Mouse (Mus musculus): ENCODE data around the gene Dnajc1. TPM values are rescaled to one million over a fixed set of nuclear protein-coding genes. Genes with fewer than 3 reads are reported as not detected.

Dnajc1 gene
- polyA plus RNA-seq, 1 experiment = 21.5 TPM

- H3K4me1 ChIP-seq (ENCODE audit: control insufficient read depth, insufficient read depth, low read length) = no peaks in the 10 kb centered on the region
- TF ChIP-seq CTCF (IDR thresholded peaks at IDR 0.05; ENCODE audit: insufficient read depth, low read length) = no peak
- TF ChIP-seq POLR2A (IDR thresholded peaks at IDR 0.05; ENCODE audit: borderline replicate concordance, extremely low read depth, low read depth, low read length) = no peak
- no peak overlapping the region for H3K4me3 ChIP-seq (replicated peaks; ENCODE audit: extremely low read depth, low read depth, low read length)
- DNase-seq = no peak
Observed at GRCm38 (mm10) chr2:18183079-18183478, 209.6 kb downstream of the Dnajc1 start.

DNA sequence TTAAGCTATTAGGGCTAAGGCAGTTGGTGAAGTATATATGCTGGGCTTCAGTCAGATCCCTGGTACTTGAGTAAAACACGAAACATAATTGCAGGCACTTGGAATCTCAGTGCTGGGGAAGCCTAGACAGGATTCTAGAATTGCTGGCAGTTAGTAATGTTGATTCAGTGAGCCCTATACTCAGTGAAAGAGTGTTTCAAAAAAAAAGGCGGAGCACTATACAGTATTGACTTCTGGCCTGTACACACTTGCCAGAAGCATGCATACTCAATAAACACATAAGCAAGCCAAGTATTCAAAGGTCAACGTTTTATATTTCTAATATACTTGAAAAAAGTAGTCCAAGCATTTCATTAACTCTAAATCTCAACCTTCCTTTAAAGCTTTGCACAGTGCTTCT is 211.0 kb downstream of the Dnajc1 start:
- 64% methylated on average over 3 of the region's 3 CpGs for WGBS

DNA sequence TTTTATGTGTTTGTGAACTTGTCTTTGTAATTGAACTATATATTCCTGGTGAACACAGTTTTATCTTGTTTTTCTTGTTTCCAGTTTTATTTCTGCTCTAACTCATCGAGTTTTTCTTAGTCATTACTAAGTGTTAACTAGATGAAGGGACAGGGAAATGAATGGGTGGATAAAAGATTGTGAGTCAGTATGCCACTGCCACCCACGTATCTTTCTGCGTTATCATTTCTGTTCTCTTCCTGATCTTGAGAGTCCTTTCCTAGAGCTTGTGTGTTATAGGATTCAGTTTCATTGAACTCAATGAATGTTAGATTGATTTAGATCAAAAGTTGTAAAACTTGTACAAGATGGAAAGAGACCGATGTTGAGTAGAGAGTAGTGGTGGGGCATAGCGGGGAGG is 212.3 kb downstream of the Dnajc1 start:
- no peak for DNase-seq
- Histone ChIP-seq H3K4me1 (ENCODE audit: control insufficient read depth, insufficient read depth, low read length) (no peaks in the 10 kb centered on the region), H3K4me3 (replicated peaks; ENCODE audit: extremely low read depth, low read depth, low read length) (no peak overlapping the region)
- TF ChIP-seq POLR2A (IDR thresholded peaks at IDR 0.05; ENCODE audit: borderline replicate concordance, extremely low read depth, low read depth, low read length) (no peak), CTCF (IDR thresholded peaks at IDR 0.05; ENCODE audit: insufficient read depth, low read length) (no peak)
- 92% methylated on average over 5 of the region's 5 CpGs for WGBS

More for the DNA sequence above, 211.0 kb downstream of the Dnajc1 start:
- no peak for DNase-seq
- no peak overlapping the region for H3K4me3 ChIP-seq (replicated peaks; ENCODE audit: extremely low read depth, low read depth, low read length)
- H3K4me1 ChIP-seq (ENCODE audit: control insufficient read depth, insufficient read depth, low read length) = no peaks in the 10 kb centered on the region
- TF ChIP-seq POLR2A (IDR thresholded peaks at IDR 0.05; ENCODE audit: borderline replicate concordance, extremely low read depth, low read depth, low read length) = no peak
- TF ChIP-seq CTCF (IDR thresholded peaks at IDR 0.05; ENCODE audit: insufficient read depth, low read length) = no peak

DNA sequence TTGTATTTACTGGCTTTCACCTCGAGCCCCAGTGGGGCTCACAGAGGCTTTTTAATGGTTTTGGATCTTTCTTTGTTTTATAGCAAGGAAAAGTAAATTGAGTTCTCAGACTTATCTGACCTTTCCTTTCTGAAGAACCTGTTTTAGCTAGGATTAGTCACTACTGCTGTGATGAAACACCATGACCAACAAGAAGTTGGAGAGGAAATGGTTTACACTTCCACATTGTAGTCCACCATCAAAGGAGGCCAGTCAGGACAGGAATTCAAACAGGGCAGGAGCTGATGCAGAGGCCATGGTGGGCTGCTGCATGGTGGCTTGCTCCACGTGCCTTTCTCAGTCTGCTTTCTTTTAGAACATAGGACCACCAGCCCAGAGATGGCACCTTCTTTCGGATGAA is 216.4 kb downstream of the Dnajc1 start:
- no peak for DNase-seq
- Histone ChIP-seq H3K4me1 (ENCODE audit: control insufficient read depth, insufficient read depth, low read length) (no peaks in the 10 kb centered on the region), H3K4me3 (replicated peaks; ENCODE audit: extremely low read depth, low read depth, low read length) (no peak overlapping the region)
- TF ChIP-seq CTCF (IDR thresholded peaks at IDR 0.05; ENCODE audit: insufficient read depth, low read length) = no peak
- TF ChIP-seq POLR2A (IDR thresholded peaks at IDR 0.05; ENCODE audit: borderline replicate concordance, extremely low read depth, low read depth, low read length) = no peak
- 79% methylated on average over 3 of the region's 3 CpGs for WGBS

- DNase-seq = no peak
- TF ChIP-seq CTCF (IDR thresholded peaks at IDR 0.05; ENCODE audit: insufficient read depth, low read length) (no peak), POLR2A (IDR thresholded peaks at IDR 0.05; ENCODE audit: borderline replicate concordance, extremely low read depth, low read depth, low read length) (no peak)
- 24% methylated on average over 1 of the region's 1 CpGs for WGBS
Observed at GRCm38 (mm10) chr2:18175234-18175633, 217.4 kb downstream of the Dnajc1 start.

GRCm38 (mm10) chr2:18169174-18169948 is 223.3 kb downstream of the Dnajc1 start:
- H3K4me3 ChIP-seq (replicated peaks; ENCODE audit: extremely low read depth, low read depth, low read length) = no peak overlapping the region
- no peak for DNase-seq
- peaks cover 2% of the 10 kb centered on the region; the same call in 1 of the 2 replicates for H3K4me1 ChIP-seq (ENCODE audit: control insufficient read depth, insufficient read depth, low read length)
- TF ChIP-seq POLR2A (IDR thresholded peaks at IDR 0.05; ENCODE audit: borderline replicate concordance, extremely low read depth, low read depth, low read length) (no peak), CTCF (IDR thresholded peaks at IDR 0.05; ENCODE audit: insufficient read depth, low read length) (no peak)
- WGBS = 40% methylated on average over 1 of the region's 1 CpGs

More at GRCm38 (mm10) chr2:18175234-18175633, 217.4 kb downstream of the Dnajc1 start:
- Histone ChIP-seq H3K4me1 (ENCODE audit: control insufficient read depth, insufficient read depth, low read length) (no peaks in the 10 kb centered on the region), H3K4me3 (replicated peaks; ENCODE audit: extremely low read depth, low read depth, low read length) (no peak overlapping the region)

DNA sequence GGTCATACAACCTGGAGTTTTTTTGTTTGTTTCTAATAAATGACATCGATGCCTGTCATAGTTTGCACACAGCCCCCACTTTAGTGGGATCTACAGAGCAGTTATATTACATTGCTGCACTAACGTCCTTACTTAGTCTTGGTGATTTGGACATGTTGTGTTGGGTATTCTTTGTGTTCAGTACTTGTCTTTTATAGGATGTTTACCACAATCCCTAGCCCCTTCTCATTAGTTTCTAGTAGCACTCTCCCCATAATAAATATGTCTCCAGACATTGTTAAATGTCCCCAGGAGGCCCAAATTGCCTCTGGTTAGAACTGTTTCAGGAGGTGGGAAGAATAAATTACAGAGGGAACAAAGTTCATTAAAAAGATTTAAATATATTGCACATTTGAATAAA is 227.1 kb downstream of the Dnajc1 start:
- DNase-seq = no peak
- TF ChIP-seq POLR2A (IDR thresholded peaks at IDR 0.05; ENCODE audit: borderline replicate concordance, extremely low read depth, low read depth, low read length) (no peak), CTCF (IDR thresholded peaks at IDR 0.05; ENCODE audit: insufficient read depth, low read length) (no peak)
- 91% methylated on average over 2 of the region's 2 CpGs for WGBS

DNA sequence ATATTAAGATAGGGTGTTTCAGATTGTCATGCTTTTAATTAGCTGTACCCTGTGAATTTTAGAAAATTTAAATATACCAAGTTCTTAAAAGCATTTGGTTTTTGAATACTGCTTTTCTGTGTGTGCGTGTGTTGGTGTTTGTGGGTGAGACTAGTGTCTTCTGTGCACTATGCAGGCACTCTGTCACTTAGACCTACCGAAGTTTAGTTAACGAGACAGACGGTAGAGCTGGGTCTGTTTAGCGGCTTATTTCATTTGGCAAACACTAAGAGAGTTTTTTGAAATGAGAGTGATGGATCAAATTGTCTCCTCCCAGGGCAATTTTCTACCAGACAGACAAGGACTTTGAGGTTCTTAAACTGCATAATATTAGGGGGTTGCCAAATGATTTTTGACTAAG is 231.6 kb downstream of the Dnajc1 start:
- Histone ChIP-seq H3K4me1 (ENCODE audit: control insufficient read depth, insufficient read depth, low read length) (no peaks in the 10 kb centered on the region), H3K4me3 (replicated peaks; ENCODE audit: extremely low read depth, low read depth, low read length) (no peak overlapping the region)
- no peak for DNase-seq
- TF ChIP-seq CTCF (IDR thresholded peaks at IDR 0.05; ENCODE audit: insufficient read depth, low read length) (no peak), POLR2A (IDR thresholded peaks at IDR 0.05; ENCODE audit: borderline replicate concordance, extremely low read depth, low read depth, low read length) (no peak)
- 90% methylated on average over 5 of the region's 5 CpGs for WGBS

More for the DNA sequence above, 227.1 kb downstream of the Dnajc1 start:
- Histone ChIP-seq H3K4me1 (ENCODE audit: control insufficient read depth, insufficient read depth, low read length) (peaks cover 2% of the 10 kb centered on the region; the same call in 1 of the 2 replicates), H3K4me3 (replicated peaks; ENCODE audit: extremely low read depth, low read depth, low read length) (no peak overlapping the region)

- no peak for TF ChIP-seq POLR2A (IDR thresholded peaks at IDR 0.05; ENCODE audit: borderline replicate concordance, extremely low read depth, low read depth, low read length)
- no peak for TF ChIP-seq CTCF (IDR thresholded peaks at IDR 0.05; ENCODE audit: insufficient read depth, low read length)
- WGBS = 52% methylated on average over 3 of the region's 3 CpGs
- DNase-seq = no peak
- no peaks in the 10 kb centered on the region for H3K4me1 ChIP-seq (ENCODE audit: control insufficient read depth, insufficient read depth, low read length)
- no peak overlapping the region for H3K4me3 ChIP-seq (replicated peaks; ENCODE audit: extremely low read depth, low read depth, low read length)
Observed at GRCm38 (mm10) chr2:18159426-18159825, 233.2 kb downstream of the Dnajc1 start.

GRCm38 (mm10) chr2:18156131-18156530 is 236.5 kb downstream of the Dnajc1 start:
- WGBS = 76% methylated on average over 3 of the region's 3 CpGs
- H3K4me1 ChIP-seq (ENCODE audit: control insufficient read depth, insufficient read depth, low read length) = no peaks in the 10 kb centered on the region
- DNase-seq = no peak
- TF ChIP-seq POLR2A (IDR thresholded peaks at IDR 0.05; ENCODE audit: borderline replicate concordance, extremely low read depth, low read depth, low read length) (no peak), CTCF (IDR thresholded peaks at IDR 0.05; ENCODE audit: insufficient read depth, low read length) (no peak)
- no peak overlapping the region for H3K4me3 ChIP-seq (replicated peaks; ENCODE audit: extremely low read depth, low read depth, low read length)

All from lung, adult 2 months (tissue).